Mouse (Mus musculus) G1E (cell line): ENCODE measurements around the gene Phtf2.

Experiments
- CTCF ChIP-seq: IDR thresholded peaks from 2 replicates; pipeline ENCODE4 v1.5.1; 2012; ENCODE audit warnings: low read depth, low read length, inconsistent platforms, mixed read lengths
- GATA1 ChIP-seq: IDR thresholded peaks from 2 replicates; pipeline ENCODE4 v1.6.1; 2012; ENCODE audit warnings: borderline replicate concordance, low read length, inconsistent platforms, mixed read lengths
- GATA2 ChIP-seq: IDR thresholded peaks from 2 replicates; pipeline ENCODE4 v1.6.1; 2012; ENCODE audit warnings: low read depth, low read length, inconsistent platforms, borderline replicate concordance
- TAL1 ChIP-seq: conservative IDR thresholded peaks from 2 replicates; pipeline ENCODE4 v1.6.1; 2012; ENCODE audit warnings: low read depth, low read length, inconsistent platforms, mixed read lengths

- TF ChIP-seq TAL1 (no peak), GATA1 (no peak), CTCF (no peak), GATA2 (no peak)
Observed at GRCm38 (mm10) chr5:20821647-20822046, 60.3 kb downstream of the Phtf2 start.
